Mouse (Mus musculus) embryonic facial prominence, embryonic 12.5 days (tissue): ENCODE data around the gene Ubr3. TPM values are rescaled to one million over a fixed set of nuclear protein-coding genes. Genes with fewer than 3 reads are reported as not detected.

Experiments
- polyA plus RNA-seq: library from polyadenylated mRNA; unstranded; fragments of >200 nt; fragmentation: Nextera tagmentation; extraction: Ambion mirVana; gene quantifications from 2 replicates; pipeline ENCODE4 v1.2.1, GENCODE M21; 2016

Gene Ubr3
- polyA plus RNA-seq, 1 experiment from 2014 or later, result 19.9 TPM

Other genes starting within 250 kb of the Ubr3 start
- 6.4 and 7.7 TPM in 2 replicates for gene Klhl41, start 227.1 kb upstream of the Ubr3 start, polyA plus RNA-seq
- 12.7 and 13.2 TPM in 2 replicates for gene Fastkd1, start 183.7 kb upstream of the Ubr3 start, polyA plus RNA-seq
- gene Ppig, start 174.7 kb upstream of the Ubr3 start, polyA plus RNA-seq, result 172 and 185 TPM in 2 replicates
- 2.2 TPM in 2 replicates for gene Ccdc173, start 107.7 kb upstream of the Ubr3 start, polyA plus RNA-seq
- gene Phospho2, start 107.6 kb upstream of the Ubr3 start, polyA plus RNA-seq, result 25.0 and 27.9 TPM in 2 replicates
- gene Klhl23, start 75.3 kb upstream of the Ubr3 start, polyA plus RNA-seq, result 35.4 and 36.1 TPM in 2 replicates
- 339 and 371 TPM in 2 replicates for gene Ssb, start 35.7 kb upstream of the Ubr3 start, polyA plus RNA-seq
- 36.6 and 39.7 TPM in 2 replicates for gene Mettl5, start 11.6 kb upstream of the Ubr3 start, polyA plus RNA-seq
- gene Myo3b, start 141.9 kb downstream of the Ubr3 start, polyA plus RNA-seq, result 0.12 TPM in 1 of 2 replicates, not detected in the other